Mouse (Mus musculus) layer of hippocampus, adult 11-12 months (tissue): ENCODE results near the gene Abhd17c.
"Not testable (repeated sequence)": the region's sequence is repeated elsewhere in the genome, so short reads cannot be mapped to it uniquely, and the experiment has no call there.

ENCODE experiments used
- DNase-seq: peaks from one replicate; pipeline ENCODE4 v3.0.0; 2022; ENCODE audit warnings: low spot score

Gene Abhd17c

GRCm38 (mm10) chr7:84151001-84151959, at the start of gene Abhd17c:
TSS of gene Abhd17c (minus strand) at chr7:84151893.
- peak; percentile 43 for DNase-seq

- no peak for DNase-seq
Observed at GRCm38 (mm10) chr7:84197208-84197860, 45.6 kb upstream of the Abhd17c start.

- DNase-seq = no peak
Observed at GRCm38 (mm10) chr7:84196221-84196620, 44.5 kb upstream of the Abhd17c start.

GRCm38 (mm10) chr7:84192256-84192655, 40.6 kb upstream of the Abhd17c start:
- no peak for DNase-seq

GRCm38 (mm10) chr7:84191476-84191875, 39.8 kb upstream of the Abhd17c start:
- DNase-seq = no peak

GRCm38 (mm10) chr7:84188196-84188595, 36.5 kb upstream of the Abhd17c start:
- no peak for DNase-seq

- DNase-seq = no peak
Observed at GRCm38 (mm10) chr7:84185196-84185595, 33.5 kb upstream of the Abhd17c start.

GRCm38 (mm10) chr7:84184703-84185102, 33.0 kb upstream of the Abhd17c start:
- no peak for DNase-seq

- not testable (repeated sequence) for DNase-seq
Observed at GRCm38 (mm10) chr7:84178809-84179208, 27.1 kb upstream of the Abhd17c start.

GRCm38 (mm10) chr7:84174655-84175448, 23.2 kb upstream of the Abhd17c start:
- peak; percentile 82 for DNase-seq

- DNase-seq = no peak
Observed at GRCm38 (mm10) chr7:84173394-84173793, 21.7 kb upstream of the Abhd17c start.

- DNase-seq = no peak
Observed at GRCm38 (mm10) chr7:84171177-84171787, 19.6 kb upstream of the Abhd17c start.

- DNase-seq = no peak
Observed at GRCm38 (mm10) chr7:84168355-84168754, 16.7 kb upstream of the Abhd17c start.

GRCm38 (mm10) chr7:84166721-84167419, 15.2 kb upstream of the Abhd17c start:
- DNase-seq = no peak

GRCm38 (mm10) chr7:84166007-84166406, 14.3 kb upstream of the Abhd17c start:
- no peak for DNase-seq

GRCm38 (mm10) chr7:84165288-84165687, 13.6 kb upstream of the Abhd17c start:
- no peak for DNase-seq

- DNase-seq = no peak
Observed at GRCm38 (mm10) chr7:84164880-84165279, 13.2 kb upstream of the Abhd17c start.

- DNase-seq = no peak
Observed at GRCm38 (mm10) chr7:84164419-84164818, 12.7 kb upstream of the Abhd17c start.

GRCm38 (mm10) chr7:84163585-84163984, 11.9 kb upstream of the Abhd17c start:
- no peak for DNase-seq

GRCm38 (mm10) chr7:84159414-84159813, 7.7 kb upstream of the Abhd17c start:
- no peak for DNase-seq

GRCm38 (mm10) chr7:84153821-84154220, 2.1 kb upstream of the Abhd17c start:
- no peak for DNase-seq
